Mouse (Mus musculus) testis, postnatal 10 days (tissue): ENCODE measurements around the gene Rilpl1.
"Not testable (repeated sequence)": the region's sequence is repeated elsewhere in the genome, so short reads cannot be mapped to it uniquely, and the experiment has no call there.

ENCODE experiments used
- DNase-seq: peaks from one replicate; pipeline ENCODE4 v3.0.0; 2021; ENCODE audit warnings: low spot score

Rilpl1 gene

DNA sequence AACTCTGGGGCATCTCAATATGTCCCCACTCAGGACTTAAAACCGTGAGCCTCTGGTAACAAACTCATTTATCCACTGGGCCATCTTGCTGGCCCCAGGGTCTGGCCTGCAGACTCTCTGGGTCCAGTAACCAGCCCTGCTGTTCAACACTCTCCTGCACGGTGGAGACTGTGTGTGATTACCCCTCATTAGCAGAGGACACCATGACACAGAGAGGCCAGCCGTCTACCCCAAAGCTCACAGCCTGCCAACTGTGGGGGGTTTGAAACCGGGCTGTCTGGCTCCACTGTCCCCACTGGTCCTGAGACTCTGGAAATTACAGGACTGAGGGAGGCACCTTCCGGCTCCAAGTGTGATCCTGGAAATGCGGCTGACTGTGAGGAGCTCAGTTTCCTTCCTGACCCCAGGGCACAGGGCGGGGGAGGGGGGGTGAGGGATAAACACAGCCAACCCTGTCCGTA is 2.0 kb downstream of the Rilpl1 start:
- DNase-seq = no peak

GRCm38 (mm10) chr5:124528791-124529190 is 2.4 kb downstream of the Rilpl1 start:
- no peak for DNase-seq

- DNase-seq = no peak
Observed at GRCm38 (mm10) chr5:124528351-124528750, 2.8 kb downstream of the Rilpl1 start.

DNA sequence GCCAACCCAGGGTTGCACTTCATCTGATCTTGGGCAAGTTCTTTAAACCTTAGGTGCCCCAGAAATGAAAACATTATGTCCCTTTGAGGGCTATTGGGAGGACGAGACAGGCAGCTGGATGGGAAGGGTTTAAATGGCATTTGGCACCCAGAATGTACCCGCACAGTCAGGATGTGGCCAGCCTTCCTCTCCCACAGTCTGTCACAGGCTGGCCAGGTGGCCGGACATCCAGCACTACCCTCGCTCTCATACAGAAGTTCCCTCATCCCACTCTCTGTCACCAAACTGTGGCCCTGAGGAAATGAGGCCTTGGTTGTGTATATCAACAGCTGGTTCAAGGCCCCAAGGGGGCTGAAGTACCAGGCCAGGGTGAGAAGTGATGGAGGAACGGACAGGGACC is 6.2 kb downstream of the Rilpl1 start:
- no peak for DNase-seq

DNA sequence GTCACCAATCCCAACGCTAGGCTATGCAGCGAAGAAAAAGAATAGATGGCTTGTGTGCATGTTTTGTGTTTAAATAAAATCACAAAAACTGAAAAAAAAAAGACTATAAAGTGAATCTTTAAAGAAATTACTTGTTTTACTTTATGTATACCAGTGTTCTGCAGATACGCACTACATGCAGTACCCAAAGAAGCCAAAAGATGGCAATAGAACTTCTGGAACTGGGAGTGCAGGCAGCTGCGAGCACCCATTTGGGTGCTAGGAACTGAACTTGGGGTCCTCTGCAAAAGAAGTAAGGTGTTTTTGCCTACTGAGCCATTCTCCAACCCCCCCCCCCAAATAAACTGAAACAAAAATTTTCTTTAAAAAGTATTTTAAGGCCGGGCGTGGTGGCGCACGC is 8.2 kb downstream of the Rilpl1 start:
- no peak for DNase-seq

- DNase-seq = no peak
Observed at GRCm38 (mm10) chr5:124521588-124521987, 9.6 kb downstream of the Rilpl1 start.

DNA sequence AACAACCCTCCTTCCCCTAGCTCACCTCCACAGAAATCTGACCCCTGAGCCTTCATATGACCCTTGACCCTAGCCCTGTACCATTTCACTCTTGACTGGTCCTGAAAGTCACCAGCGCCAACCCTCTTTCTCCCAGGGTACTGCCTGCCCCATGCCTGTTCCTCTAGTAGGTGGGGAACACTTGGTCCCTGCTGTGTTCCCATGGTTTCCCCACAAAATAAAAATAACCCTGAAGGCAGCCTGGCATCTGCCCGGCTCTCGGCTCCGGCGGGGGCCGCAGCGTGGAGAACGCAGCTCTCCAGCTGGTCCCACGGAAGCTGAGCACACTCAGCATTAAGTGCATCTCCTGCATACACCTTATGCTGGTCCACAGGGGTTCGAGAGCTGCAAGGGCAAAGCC is 12.5 kb downstream of the Rilpl1 start:
- DNase-seq = no peak

DNA sequence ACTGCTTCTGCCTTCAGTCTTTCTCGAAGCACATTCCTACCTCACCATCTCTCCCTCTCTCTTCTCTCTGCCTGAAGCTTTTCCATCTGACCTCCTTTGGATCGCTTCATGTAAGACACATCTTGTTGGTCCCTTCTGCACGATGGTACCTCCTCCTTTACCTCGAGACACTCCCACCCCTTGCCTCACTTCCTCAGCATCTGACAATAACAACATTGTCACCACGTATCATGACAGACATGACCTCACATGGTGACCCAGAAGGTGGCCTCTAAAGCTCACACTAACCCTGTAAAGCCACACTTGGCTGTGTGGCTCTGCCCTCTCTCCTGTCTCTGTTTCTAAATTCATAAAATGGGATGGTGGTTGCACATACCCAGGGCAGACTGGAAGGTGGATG is 15.4 kb downstream of the Rilpl1 start:
- no peak for DNase-seq

DNA sequence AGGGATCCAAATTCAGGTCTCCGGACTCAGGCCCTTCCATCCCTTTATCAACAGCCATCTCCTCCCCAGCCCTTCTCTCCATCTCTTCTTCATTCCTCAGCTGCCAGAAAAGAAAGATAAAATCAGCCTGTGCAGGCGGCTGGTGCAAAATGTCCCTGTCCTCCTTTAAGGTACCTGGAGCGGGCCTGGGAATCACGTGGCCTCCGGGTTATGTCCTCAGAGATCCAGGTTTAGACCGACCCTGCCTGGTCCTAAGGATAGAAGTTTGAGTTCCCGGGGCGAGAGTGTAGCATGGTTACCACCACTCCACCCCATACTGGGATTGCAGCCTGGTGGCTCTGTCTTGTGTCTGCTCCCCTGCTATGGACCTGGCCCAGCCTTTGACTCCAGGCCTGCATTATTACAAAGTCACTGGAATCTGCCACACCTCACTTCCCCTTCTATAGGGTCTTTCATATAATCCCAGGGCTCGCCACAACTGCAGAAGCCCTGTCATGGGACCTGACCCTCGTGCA is 20.6 kb downstream of the Rilpl1 start:
- DNase-seq = no peak

GRCm38 (mm10) chr5:124509742-124510237 is 21.4 kb downstream of the Rilpl1 start:
- peak; percentile 78 for DNase-seq

- no peak for DNase-seq
Observed at GRCm38 (mm10) chr5:124509200-124509599, 22.0 kb downstream of the Rilpl1 start.

DNA sequence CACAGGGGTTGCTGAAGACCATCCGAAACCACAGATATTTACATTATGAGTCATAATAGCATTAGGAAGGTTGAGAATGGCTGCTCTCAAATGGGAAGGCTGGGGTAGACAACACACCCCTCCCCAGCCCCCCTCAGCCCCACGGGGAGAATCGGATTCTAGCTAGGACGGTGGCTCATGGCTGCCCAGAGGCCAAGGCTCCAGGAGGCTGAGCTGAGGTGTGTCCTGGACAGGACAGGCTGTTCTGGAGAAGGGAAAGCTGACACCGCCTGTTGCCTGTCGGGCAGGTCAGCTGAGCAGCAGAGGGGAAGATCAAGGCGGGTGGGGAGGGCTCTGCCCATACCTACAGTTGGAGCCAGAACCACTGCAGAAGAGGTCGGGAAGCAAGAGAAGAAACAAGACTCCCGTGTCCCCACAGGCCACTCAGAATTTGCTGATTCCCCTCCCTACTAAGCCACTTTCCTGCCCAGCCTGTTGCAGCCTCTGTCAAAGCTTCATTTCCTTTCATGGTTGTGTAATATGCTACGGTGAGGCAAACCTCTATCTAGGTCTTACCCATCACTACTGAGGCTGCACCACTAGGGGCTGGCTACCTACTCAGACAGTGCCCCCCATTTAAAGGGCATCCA is 24.3 kb downstream of the Rilpl1 start:
- no peak for DNase-seq

- no peak for DNase-seq
Observed at GRCm38 (mm10) chr5:124505235-124505634, 26.0 kb downstream of the Rilpl1 start.

- DNase-seq = no peak
Observed at GRCm38 (mm10) chr5:124503742-124504141, 27.4 kb downstream of the Rilpl1 start.

GRCm38 (mm10) chr5:124501541-124501940 is 29.6 kb downstream of the Rilpl1 start:
- no peak for DNase-seq

- no peak for DNase-seq
Observed at GRCm38 (mm10) chr5:124500573-124500972, 30.6 kb downstream of the Rilpl1 start.

GRCm38 (mm10) chr5:124500037-124500436 is 31.2 kb downstream of the Rilpl1 start:
- not testable (repeated sequence) for DNase-seq

DNA sequence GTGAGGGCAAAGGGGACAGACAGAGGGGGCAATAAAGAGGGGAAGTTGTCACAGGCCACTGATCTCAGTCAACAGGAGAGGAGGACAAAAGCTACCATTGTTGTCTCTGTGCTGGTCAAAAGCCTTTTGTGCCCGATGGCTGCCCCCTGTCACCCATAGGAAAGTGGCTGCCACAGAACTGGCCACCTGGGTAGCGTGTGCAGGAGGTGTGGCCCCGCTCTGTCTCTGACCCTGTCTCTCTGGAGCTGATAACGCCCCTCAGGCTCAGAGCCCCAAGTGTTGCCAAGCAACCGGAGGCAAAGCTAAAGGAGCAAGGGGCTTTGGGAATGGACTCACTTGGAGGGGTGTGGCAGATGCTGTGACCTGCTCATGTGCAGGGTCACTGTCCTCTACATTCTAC is 32.2 kb downstream of the Rilpl1 start:
- DNase-seq = no peak

DNA sequence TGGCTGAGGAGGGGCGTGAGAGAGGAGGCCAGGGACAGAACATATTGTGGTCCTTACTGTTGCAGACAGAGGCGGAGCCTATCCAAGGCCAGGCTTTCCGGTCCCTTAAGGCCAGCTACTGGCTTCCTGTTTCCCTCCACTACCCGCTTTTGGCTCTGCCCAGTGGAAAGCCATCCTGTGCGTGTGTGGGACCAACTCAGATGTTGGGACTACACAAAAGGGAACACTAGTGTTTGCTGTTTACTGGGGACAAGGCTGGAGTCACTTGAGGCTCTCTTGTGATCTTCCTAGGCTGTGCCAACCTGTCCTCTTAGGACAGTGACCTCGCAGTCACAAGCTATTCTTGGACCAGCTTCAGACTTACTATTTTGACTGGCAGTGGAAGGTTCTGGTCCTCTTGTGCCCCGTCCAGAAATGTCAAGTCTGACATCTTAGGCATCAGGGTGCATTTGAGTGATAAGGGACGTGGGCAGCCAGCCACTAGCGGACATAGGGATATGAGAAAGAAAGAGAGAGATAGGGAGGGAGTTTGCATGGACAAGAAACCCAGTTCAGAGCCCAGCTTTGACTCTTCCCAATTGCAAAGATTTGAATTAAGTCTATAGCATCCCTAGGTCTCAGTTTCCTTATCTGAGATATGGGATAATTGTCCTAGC is 32.8 kb downstream of the Rilpl1 start:
- no peak for DNase-seq

GRCm38 (mm10) chr5:124496614-124497514 is 34.3 kb downstream of the Rilpl1 start:
- no peak for DNase-seq

DNA sequence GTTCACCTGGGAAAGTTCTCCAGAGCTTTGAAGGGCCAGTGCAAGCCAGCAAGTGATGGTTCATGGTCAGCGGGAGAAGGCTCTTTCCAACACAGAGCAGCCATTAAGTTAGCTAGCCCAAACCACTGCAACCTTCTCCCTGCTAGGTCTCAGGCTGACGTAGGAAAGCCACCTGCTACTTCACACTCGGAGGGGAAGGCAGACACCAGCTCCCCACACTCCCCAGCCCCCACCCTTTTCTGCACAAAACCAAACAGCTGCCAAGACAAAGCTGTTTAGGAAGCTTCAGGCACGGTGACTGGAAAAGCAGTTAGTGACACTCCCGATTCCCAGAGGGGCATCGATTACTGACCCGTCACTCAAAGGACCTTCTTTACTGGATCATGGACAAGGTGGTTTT is 35.6 kb downstream of the Rilpl1 start:
- no peak for DNase-seq

DNA sequence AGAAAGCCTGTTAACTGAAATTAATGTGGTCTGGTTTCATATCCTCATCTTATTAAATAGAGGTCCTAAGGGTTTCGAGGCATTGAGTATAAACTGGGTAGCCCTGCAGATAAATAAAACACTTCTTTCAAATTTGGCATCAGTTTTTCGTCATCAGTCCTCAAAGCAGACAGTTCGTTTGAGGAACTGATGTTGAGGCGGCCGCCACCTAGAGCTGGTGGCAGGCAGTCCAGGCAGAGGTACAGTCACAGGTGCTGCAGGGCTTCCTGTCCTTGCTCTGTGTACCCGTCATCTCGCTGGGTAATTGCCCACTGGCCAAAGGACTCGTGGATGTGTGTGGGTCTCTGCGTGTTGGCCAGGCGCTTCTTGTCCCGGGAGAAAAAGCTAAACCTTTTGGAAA is 37.7 kb downstream of the Rilpl1 start:
- DNase-seq = no peak
